Mouse (Mus musculus) heart, postnatal 0 days (tissue): ENCODE data around the gene Fam178b. TPM values are rescaled to one million over a fixed set of nuclear protein-coding genes. Genes with fewer than 3 reads are reported as not detected.

Source experiments
- ATAC-seq: fragments of 200-750 bp; cut with Nextera tagmentation; 2 replicates; pipeline ENCODE4 v1.8.0; 2017; ENCODE audit warnings: low read depth, moderate number of reproducible peaks, moderate library complexity; ENCODE audit not compliant: insufficient read depth
- DNase-seq: peaks from one replicate; pipeline ENCODE4 v3.0.0-alpha.2; 2016; ENCODE audit warnings: low spot score
- H3K27ac ChIP-seq: fragments of 300-500 bp; sonication (generic); 2 replicates; pipeline ENCODE4 v1.5.1; 2014; ENCODE audit warnings: low read depth, mild to moderate bottlenecking
- H3K27me3 ChIP-seq: fragments of 300-500 bp; sonication (generic); 2 replicates; pipeline ENCODE4 v1.6.1; 2014; ENCODE audit warnings: low read length, mixed read lengths; ENCODE audit not compliant: control insufficient read depth, insufficient read depth
- H3K36me3 ChIP-seq: fragments of 300-500 bp; sonication (generic); replicated peaks from 2 replicates; pipeline ENCODE4 v1.6.1; 2014; ENCODE audit warnings: low read length, mixed read lengths; ENCODE audit not compliant: control insufficient read depth, insufficient read depth
- H3K4me1 ChIP-seq: fragments of 300-500 bp; sonication (generic); 2 replicates; pipeline ENCODE4 v1.6.1; 2014; ENCODE audit warnings: antibody characterized with exemption; ENCODE audit not compliant: control insufficient read depth, insufficient read depth
- H3K4me2 ChIP-seq: fragments of 300-500 bp; sonication (generic); 2 replicates; pipeline ENCODE4 v1.6.1; 2014; ENCODE audit warnings: low read depth, mild to moderate bottlenecking, low read length, moderate library complexity
- H3K4me3 ChIP-seq: fragments of 300-500 bp; sonication (generic); 2 replicates; pipeline ENCODE4 v1.5.1; 2014; ENCODE audit warnings: low read depth, low read length
- H3K9ac ChIP-seq: fragments of 300-500 bp; sonication (generic); replicated peaks from 2 replicates; pipeline ENCODE4 v1.6.1; 2014; ENCODE audit warnings: low read depth, low read length, mixed read lengths
- H3K9me3 ChIP-seq: fragments of 300-500 bp; sonication (generic); replicated peaks from 2 replicates; pipeline ENCODE4 v1.6.1; 2016; ENCODE audit warnings: low read length; ENCODE audit not compliant: control insufficient read depth
- CTCF ChIP-seq: IDR thresholded peaks from 2 replicates; pipeline ENCODE4 v1.5.1; 2016; ENCODE audit warnings: antibody characterized with exemption, control low read depth, low read depth
- EP300 ChIP-seq: IDR thresholded peaks from 2 replicates; pipeline ENCODE4 v1.6.1; 2016; ENCODE audit warnings: antibody characterized with exemption, low read depth
- WGBS: fragments of 180-500 bp; shearing (Covaris S2); extraction: QIAGEN DNeasy Blood & Tissue Kit; methylation state at CpG from one replicate; pipeline ENCODE4 v1.1.7; 2014; 5-methylcytosine and 5-hydroxymethylcytosine counted together
- polyA plus RNA-seq: library from polyadenylated mRNA; unstranded; fragments of >200 nt; fragmentation: Nextera tagmentation; extraction: Ambion mirVana; gene quantifications from 2 replicates; pipeline ENCODE4 v1.2.1, GENCODE M21; 2015
- total RNA-seq: library from RNA; depleted of rRNA; stranded (reverse); fragments of >200 nt; gene quantifications from 2 replicates; pipeline ENCODE4 v1.2.3, GENCODE M21; 2014; ENCODE audit warnings: low replicate concordance

Fam178b gene
- total and polyA plus RNA-seq, 2 experiments from 2014 or later: 0.81 TPM; not detected in 1

GRCm38 (mm10) chr1:36530962-36531361 lies 152.0 kb downstream of the Fam178b start:
- TF ChIP-seq EP300 (no peak), CTCF (no peak)
- no peak for DNase-seq
- WGBS: 76% methylated on average over 7 of the region's 7 CpGs
- Histone ChIP-seq H3K27me3 (no peaks in the 10 kb centered on the region), H3K9ac (no peak overlapping the region), H3K9me3 (no peaks in the 10 kb centered on the region), H3K4me3 (no peak overlapping the region), H3K27ac (peak overlapping the region; percentile 44), H3K4me2 (no peak overlapping the region), H3K4me1 (peaks cover 31% of the 10 kb centered on the region), H3K36me3 (peaks cover 18% of the 10 kb centered on the region)
- ATAC-seq: no peak

- no peak for TF ChIP-seq EP300
- TF ChIP-seq CTCF: no peak
Observed at GRCm38 (mm10) chr1:36530485-36530884, 152.5 kb downstream of the Fam178b start.

GRCm38 (mm10) chr1:36529875-36530274 lies 153.1 kb downstream of the Fam178b start:
- H3K4me1 ChIP-seq: peaks cover 20% of the 10 kb centered on the region
- no peak overlapping the region for H3K4me3 ChIP-seq
- TF ChIP-seq CTCF (no peak), EP300 (no peak)
- H3K4me2 ChIP-seq: no peak overlapping the region
- WGBS: 92% methylated on average over 4 of the region's 4 CpGs
- H3K27ac ChIP-seq: no peak overlapping the region
- H3K9ac ChIP-seq: no peak overlapping the region
- ATAC-seq: no peak
- H3K27me3 ChIP-seq: no peaks in the 10 kb centered on the region
- H3K9me3 ChIP-seq: no peaks in the 10 kb centered on the region
- DNase-seq: no peak
- peaks cover 29% of the 10 kb centered on the region for H3K36me3 ChIP-seq

More at GRCm38 (mm10) chr1:36530485-36530884, 152.5 kb downstream of the Fam178b start:
- 53% methylated on average over 8 of the region's 8 CpGs for WGBS
- no peak overlapping the region for H3K4me2 ChIP-seq
- H3K27me3 ChIP-seq: no peaks in the 10 kb centered on the region
- H3K9me3 ChIP-seq: no peaks in the 10 kb centered on the region
- no peak overlapping the region for H3K4me3 ChIP-seq
- peak overlapping the region; percentile 44 for H3K27ac ChIP-seq
- no peak for DNase-seq
- H3K4me1 ChIP-seq: peaks cover 27% of the 10 kb centered on the region
- ATAC-seq: no peak
- no peak overlapping the region for H3K9ac ChIP-seq
- H3K36me3 ChIP-seq: peaks cover 23% of the 10 kb centered on the region

GRCm38 (mm10) chr1:36529274-36529673 lies 153.7 kb downstream of the Fam178b start:
- H3K27me3 ChIP-seq: no peaks in the 10 kb centered on the region
- WGBS: 88% methylated on average over 4 of the region's 4 CpGs
- H3K4me3 ChIP-seq: no peak overlapping the region
- ATAC-seq (no peak), DNase-seq (no peak)
- no peaks in the 10 kb centered on the region for H3K9me3 ChIP-seq
- no peak for TF ChIP-seq CTCF
- no peak for TF ChIP-seq EP300
- H3K27ac ChIP-seq: no peak overlapping the region
- H3K4me1 ChIP-seq: peaks cover 21% of the 10 kb centered on the region
- no peak overlapping the region for H3K4me2 ChIP-seq
- H3K36me3 ChIP-seq: peaks cover 35% of the 10 kb centered on the region
- no peak overlapping the region for H3K9ac ChIP-seq

DNA sequence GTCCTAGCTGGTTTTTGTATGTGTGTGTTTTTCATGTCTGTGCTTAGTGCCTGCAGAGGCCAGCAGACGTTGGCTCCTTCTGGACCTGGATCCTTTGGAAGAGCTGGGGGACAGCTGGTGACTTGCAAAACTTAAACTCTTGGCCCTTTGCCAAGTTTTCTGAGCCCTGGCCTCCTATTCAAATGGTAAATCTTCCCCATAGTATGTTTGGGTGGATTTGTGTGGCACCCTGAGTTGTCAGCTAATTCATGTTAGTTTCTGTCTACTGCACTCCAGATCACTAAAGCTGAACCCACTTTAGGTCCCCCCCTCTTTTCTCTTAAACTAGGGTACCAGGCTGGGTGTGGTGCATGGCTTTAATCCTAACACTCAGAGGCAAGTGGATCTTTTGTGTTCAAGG lies 154.6 kb downstream of the Fam178b start:
- Histone ChIP-seq H3K27me3 (no peaks in the 10 kb centered on the region), H3K4me1 (peaks cover 18% of the 10 kb centered on the region), H3K9me3 (no peaks in the 10 kb centered on the region), H3K4me2 (no peak overlapping the region), H3K9ac (no peak overlapping the region), H3K36me3 (peaks cover 36% of the 10 kb centered on the region), H3K4me3 (no peak overlapping the region), H3K27ac (no peak overlapping the region)
- DNase-seq (no peak), ATAC-seq (no peak)
- TF ChIP-seq EP300 (no peak), CTCF (no peak)
- 5% methylated on average over 1 of the region's 1 CpGs for WGBS

- DNase-seq (no peak), ATAC-seq (no peak)
- TF ChIP-seq CTCF (no peak), EP300 (no peak)
- 76% methylated on average over 10 of the region's 10 CpGs for WGBS
- Histone ChIP-seq H3K4me3 (no peak overlapping the region), H3K36me3 (peaks cover 45% of the 10 kb centered on the region), H3K27me3 (no peaks in the 10 kb centered on the region), H3K9me3 (no peaks in the 10 kb centered on the region), H3K27ac (no peak overlapping the region), H3K4me1 (peaks cover 16% of the 10 kb centered on the region; the same call in 1 of the 2 replicates), H3K4me2 (no peak overlapping the region), H3K9ac (no peak overlapping the region)
Observed at GRCm38 (mm10) chr1:36526903-36527302, 156.1 kb downstream of the Fam178b start.
